Mouse (Mus musculus) CD4-positive helper T cell, adult 2 months (primary cell): ENCODE data around the gene Slc22a12.

Experiments
- DNase-seq: peaks from one replicate; pipeline ENCODE4 v3.0.0-alpha.2; 2012; ENCODE audit warnings: low read depth, missing footprints, low spot score

Slc22a12 gene

GRCm38 (mm10) chr19:6541521-6541920 lies 1.3 kb downstream of the Slc22a12 start:
- DNase-seq = no peak

DNA sequence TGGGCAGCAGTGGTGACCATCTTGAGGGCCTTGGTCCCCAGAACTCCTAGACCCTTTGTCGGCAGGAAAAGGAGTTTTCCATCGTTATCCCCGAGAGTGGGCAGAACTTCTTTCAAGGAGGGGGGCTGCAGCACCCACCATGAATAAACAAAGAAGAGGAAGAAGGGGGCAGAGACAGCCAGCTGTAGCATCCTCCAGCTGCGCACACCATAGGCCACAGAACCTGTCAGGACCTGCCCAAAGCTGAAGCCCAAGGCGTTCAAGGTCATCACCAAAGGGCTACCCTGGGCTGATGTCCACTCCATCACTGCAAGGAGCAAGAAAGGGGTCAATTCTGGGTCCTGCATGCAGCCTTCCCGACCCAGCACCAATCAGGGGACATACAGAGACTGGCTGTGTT lies 2.6 kb downstream of the Slc22a12 start:
- DNase-seq = no peak

DNA sequence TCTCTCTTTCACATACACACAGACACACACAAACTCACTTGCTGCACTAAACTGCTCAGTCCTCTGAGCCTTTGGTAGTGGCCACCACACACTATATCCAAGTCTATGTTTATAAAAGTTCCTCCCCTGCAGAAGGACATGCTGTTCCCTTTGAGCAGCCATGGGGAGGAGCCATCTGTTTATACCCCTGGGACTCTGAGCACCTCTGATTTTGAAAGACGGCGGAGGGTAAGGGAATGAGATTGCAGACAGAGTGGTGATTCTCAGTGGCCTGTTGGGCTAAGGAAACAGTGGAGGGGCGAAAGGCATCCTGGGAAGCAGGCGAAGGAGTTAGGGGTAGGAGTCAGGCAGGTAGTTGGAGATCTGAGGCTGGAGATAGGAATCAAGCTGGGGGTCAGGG lies 3.2 kb downstream of the Slc22a12 start:
- DNase-seq = no peak

GRCm38 (mm10) chr19:6538546-6538945 lies 4.3 kb downstream of the Slc22a12 start:
- no peak for DNase-seq

GRCm38 (mm10) chr19:6537526-6537925 lies 5.3 kb downstream of the Slc22a12 start:
- no peak for DNase-seq

GRCm38 (mm10) chr19:6536696-6537095 lies 6.1 kb downstream of the Slc22a12 start:
- DNase-seq = no peak

DNA sequence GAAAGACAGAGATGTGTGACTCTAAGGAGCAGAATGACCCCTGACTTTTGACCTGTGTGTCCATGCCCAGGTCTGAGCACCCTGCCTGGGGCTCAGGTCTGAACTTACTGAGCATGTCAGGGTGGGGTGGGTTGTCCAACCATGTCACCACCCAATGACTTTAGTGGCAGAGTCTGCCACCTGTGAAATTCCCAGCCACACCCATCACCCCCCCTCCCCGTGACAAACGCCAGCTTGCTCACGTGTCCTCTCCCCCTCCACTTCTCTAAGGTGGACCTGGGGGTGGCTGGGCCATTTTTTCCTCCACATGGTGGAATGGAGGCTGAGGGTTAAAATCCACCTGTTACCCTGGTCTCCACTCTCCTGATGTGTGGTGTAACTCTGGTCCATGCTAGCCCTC lies 6.6 kb downstream of the Slc22a12 start:
- no peak for DNase-seq

- no peak for DNase-seq
These were observed 8.8 kb downstream of the Slc22a12 start for GRCm38 (mm10) chr19:6534118-6534415.

- no peak for DNase-seq
These were observed 9.3 kb downstream of the Slc22a12 start for GRCm38 (mm10) chr19:6533290-6534117.

GRCm38 (mm10) chr19:6532656-6533055 lies 10.2 kb downstream of the Slc22a12 start:
- DNase-seq = no peak

- DNase-seq = no peak
These were observed 10.9 kb downstream of the Slc22a12 start for GRCm38 (mm10) chr19:6531832-6532471.

DNA sequence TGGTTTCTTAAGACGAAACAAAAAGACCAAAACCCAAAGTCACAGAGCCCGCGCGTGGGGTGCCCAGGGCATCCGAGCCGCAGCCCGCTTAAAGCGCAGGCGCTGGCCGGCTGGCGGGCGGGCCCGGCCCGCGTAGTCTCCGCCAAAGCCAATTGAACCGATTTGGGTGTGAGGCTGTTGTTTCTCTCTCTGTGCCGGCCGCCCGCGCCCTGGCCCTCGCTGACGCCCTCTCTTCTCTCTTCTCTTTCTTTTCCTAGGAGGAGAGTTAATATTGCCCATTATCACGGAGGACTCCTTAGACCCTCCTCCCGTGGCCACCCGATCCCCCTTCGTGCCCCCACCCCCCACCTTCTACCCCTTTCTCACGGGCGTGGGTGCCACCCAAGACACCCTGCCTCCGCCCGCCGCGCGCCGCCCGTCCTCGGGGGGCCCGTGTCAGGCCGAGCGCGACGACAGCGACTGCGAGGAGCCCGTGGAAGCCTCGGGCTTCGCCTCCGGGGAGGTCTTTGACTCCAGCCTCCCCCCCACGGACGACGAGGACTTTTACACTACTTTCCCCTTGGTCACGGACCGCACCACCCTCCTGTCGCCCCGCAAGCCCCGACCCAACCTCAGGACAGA lies 11.7 kb downstream of the Slc22a12 start:
- DNase-seq = no peak

DNA sequence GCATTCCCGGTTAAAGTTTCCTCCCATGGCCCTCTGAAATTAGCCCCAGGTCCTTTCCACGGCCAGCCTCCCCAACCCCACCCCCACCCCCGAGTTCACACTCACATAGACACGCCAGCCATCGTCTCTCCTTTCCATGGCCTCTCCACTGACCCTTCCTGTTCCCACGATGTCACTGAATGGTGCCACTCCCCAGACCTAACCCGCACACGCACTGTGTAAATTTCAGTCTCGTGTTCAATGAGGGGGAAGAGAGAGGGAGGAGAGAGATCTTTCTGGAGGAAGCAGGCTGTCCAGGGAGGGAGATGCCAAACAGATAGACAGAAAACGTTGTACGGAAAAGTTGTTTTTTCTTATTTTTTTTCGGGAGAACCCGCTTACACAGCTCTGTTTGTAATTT lies 12.5 kb downstream of the Slc22a12 start:
- DNase-seq = no peak

- no peak for DNase-seq
These were observed 13.4 kb downstream of the Slc22a12 start for GRCm38 (mm10) chr19:6529265-6529985.

- no peak for DNase-seq
These were observed 14.8 kb downstream of the Slc22a12 start for GRCm38 (mm10) chr19:6527839-6528531.

- no peak for DNase-seq
These were observed 15.4 kb downstream of the Slc22a12 start for GRCm38 (mm10) chr19:6527439-6527838.

- DNase-seq = no peak
These were observed 16.8 kb downstream of the Slc22a12 start for GRCm38 (mm10) chr19:6526010-6526409.

DNA sequence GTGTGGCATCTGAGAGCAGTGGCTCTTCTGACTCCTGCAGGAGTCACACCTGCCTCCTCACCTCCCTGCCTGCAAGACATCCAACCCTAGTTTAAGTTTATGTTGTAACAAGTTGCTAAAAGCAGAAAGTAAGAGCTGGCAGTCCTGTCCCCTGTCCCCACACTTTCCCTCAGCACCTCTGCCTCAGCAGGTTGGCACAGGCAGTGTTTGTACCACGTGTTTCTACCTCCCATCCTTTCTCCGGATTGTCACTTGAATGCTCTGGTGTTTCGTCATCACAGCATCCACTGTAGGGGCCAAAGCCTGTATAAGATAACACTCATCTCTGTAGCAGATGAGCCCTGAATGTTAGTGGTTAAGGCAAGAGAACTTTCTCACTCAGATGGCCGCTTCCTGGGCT lies 17.8 kb downstream of the Slc22a12 start:
- DNase-seq = no peak

DNA sequence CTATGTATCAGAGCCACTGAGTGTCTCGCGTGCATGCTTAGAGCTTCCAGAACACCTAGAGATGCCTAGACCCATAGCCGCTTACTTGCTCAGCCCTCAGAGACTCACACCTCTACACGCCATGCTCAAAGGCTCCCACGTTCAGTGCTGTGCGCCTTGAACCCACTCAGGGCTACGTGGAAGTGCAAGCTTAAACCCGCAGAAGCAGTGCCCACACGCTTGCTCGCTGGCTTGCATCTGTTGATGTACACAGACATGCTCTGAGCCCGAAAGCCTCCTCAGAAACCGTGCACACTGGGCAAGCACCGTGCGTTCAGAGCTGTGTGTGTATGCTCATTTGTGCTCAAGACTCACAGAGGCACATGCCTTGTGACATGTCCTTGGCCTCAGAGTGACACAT lies 20.5 kb downstream of the Slc22a12 start:
- no peak for DNase-seq

DNA sequence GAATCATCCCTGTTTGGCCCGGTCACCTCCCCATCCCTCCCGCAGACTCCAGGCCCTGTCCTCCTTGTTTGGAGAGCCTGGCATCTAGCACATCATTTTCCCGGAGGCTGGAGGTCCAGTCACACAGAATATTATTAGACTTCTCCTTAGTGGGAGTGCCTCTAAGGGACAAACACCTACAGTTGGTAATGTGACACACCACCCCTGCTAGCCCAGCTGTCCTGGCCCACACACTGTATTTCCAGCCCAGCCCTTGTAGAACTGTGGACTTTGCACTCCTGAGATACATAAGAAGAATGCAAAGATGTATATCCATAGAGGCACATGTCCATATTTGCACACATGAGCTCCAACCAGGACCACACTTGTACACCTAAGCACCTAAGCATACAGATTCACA lies 21.2 kb downstream of the Slc22a12 start:
- no peak for DNase-seq

GRCm38 (mm10) chr19:6519483-6519882 lies 23.3 kb downstream of the Slc22a12 start:
- no peak for DNase-seq

DNA sequence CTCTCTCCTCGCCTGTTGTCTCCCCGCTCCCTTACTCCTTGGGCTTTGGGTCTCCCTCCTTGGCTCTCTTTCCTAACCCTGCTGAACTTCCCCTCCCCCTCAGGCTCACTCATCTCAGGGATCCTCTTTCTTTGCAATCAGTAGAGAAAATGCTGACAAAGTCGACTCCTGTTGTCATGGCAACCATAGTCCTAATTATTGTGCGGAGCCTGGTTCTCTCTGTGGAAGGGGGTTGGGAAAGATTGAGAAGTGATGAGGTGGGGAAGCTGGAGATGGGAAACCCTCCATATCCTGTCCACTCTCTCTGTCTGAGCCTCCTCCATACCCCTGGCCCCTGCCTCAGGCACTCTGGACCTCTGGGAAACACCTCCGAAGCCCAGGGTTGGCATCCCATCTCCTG lies 24.2 kb downstream of the Slc22a12 start:
- no peak for DNase-seq
